Mouse (Mus musculus): ENCODE measurements around the gene Robo2. TPM values are rescaled to one million over a fixed set of nuclear protein-coding genes. Genes with fewer than 3 reads are reported as not detected.
"Not testable (repeated sequence)": the region's sequence is repeated elsewhere in the genome, so short reads cannot be mapped to it uniquely, and the experiment has no call there.

The Robo2 gene
- total and polyA plus RNA-seq, 2 experiments from 2014 or later: 45.5 to 114 TPM

DNA sequence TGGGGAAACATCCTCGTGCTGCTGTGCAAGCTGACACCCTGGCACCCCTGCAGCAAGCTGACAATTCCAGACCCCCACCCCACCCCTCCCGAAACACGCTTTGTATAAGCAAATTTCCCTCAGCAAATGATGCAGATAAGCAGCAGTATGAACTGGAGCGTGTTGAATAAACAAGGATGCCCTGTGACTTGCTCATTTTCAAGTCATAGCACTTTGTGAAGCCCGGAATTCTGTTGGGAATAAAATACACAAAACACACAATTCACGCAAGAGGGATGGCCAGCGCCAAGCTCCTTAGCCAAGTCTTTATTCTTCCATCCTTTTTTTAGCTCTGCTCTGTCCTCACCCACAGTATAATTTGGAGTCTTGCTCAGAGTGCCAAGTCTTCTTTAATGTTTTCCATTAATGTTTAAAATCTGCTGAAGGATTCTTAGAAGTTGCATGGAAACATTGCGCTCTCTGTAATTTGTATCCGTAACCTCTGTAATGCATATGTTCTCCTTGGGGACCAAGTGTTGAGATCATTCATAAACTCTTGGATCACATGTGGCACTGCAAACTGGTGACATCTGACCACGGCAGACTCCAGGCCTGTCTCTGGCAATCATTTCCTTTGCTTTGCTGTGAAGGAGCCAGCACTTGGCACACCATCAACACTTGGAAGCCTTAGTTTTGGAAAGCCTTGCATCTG lies 356.4 kb downstream of the Robo2 start:
- H3K27ac ChIP-seq (ENCODE audit: low read depth, low read length): no peak overlapping the region

DNA sequence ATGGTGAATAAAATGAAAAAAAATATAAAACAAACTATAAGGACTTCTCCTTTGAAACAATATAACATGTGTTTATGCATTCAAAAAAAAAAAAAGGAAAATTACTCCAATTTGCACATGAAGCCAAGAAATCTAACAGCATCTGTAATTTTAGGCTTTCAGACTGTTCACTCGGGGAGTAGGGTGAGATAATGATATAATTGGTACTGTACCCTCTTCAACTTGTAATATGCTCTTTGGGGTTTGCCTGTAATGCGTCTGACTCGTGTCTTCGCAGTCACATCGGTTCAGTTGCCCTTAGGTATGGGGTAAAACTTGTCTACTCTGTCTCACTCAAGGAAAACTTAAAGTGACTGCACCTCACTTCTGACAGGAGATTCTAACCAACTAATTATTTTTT lies 362.2 kb downstream of the Robo2 start:
- Histone ChIP-seq H3K4me1 (ENCODE audit: insufficient read depth) (0 out of 2 replicates have a peak, but pooled peaks cover 8% of the 10 kb centered on the region), H3K9me3 (ENCODE audit: low read length) (no peaks in the 10 kb centered on the region), H3K27ac (ENCODE audit: low read depth, low read length) (no peak overlapping the region), H3K4me3 (ENCODE audit: low read depth, low read length) (no peak overlapping the region), H3K4me2 (ENCODE audit: low read depth) (no peak overlapping the region), H3K27me3 (ENCODE audit: insufficient read depth, low read length) (no peaks in the 10 kb centered on the region), H3K36me3 (ENCODE audit: insufficient read depth) (no peaks in the 10 kb centered on the region), H3K9ac (no peak overlapping the region)
- ATAC-seq (peak; percentile 61; the same call in 1 of the 2 replicates), DNase-seq (no peak)
- no peak for TF ChIP-seq CTCF (IDR thresholded peaks at IDR 0.05; ENCODE audit: low read depth)
- 45% methylated on average over 5 of the region's 5 CpGs for WGBS

More for the DNA sequence above, 356.4 kb downstream of the Robo2 start:
- 22% methylated on average over 10 of the region's 10 CpGs for WGBS
- H3K9me3 ChIP-seq (ENCODE audit: low read length): no peaks in the 10 kb centered on the region
- H3K36me3 ChIP-seq (ENCODE audit: insufficient read depth): no peaks in the 10 kb centered on the region
- ATAC-seq: peak; percentile 85
- peak; percentile 84 for DNase-seq
- H3K27me3 ChIP-seq (ENCODE audit: insufficient read depth, low read length): no peaks in the 10 kb centered on the region
- H3K4me2 ChIP-seq (ENCODE audit: low read depth): 0 out of 2 replicates have a peak overlapping the region, but pooled peaks have one; percentile 16
- H3K4me1 ChIP-seq (ENCODE audit: insufficient read depth): 0 out of 2 replicates have a peak, but pooled peaks cover 6% of the 10 kb centered on the region
- H3K4me3 ChIP-seq (ENCODE audit: low read depth, low read length): no peak overlapping the region
- H3K9ac ChIP-seq: no peak overlapping the region
- TF ChIP-seq CTCF (IDR thresholded peaks at IDR 0.05; ENCODE audit: low read depth): no peak

- no peaks in the 10 kb centered on the region for H3K36me3 ChIP-seq (ENCODE audit: insufficient read depth)
- WGBS: 41% methylated on average over 6 of the region's 6 CpGs
- H3K27ac ChIP-seq (ENCODE audit: low read depth, low read length): peak overlapping the region; percentile 21; the same call in 1 of the 2 replicates
- no peak overlapping the region for H3K4me2 ChIP-seq (ENCODE audit: low read depth)
- no peaks in the 10 kb centered on the region for H3K9me3 ChIP-seq (ENCODE audit: low read length)
- no peaks in the 10 kb centered on the region for H3K27me3 ChIP-seq (ENCODE audit: insufficient read depth, low read length)
- no peak overlapping the region for H3K4me3 ChIP-seq (ENCODE audit: low read depth, low read length)
- ATAC-seq (peak; percentile 54), DNase-seq (peak; percentile 47)
- no peak for TF ChIP-seq CTCF (IDR thresholded peaks at IDR 0.05; ENCODE audit: low read depth)
- no peak overlapping the region for H3K9ac ChIP-seq
- H3K4me1 ChIP-seq (ENCODE audit: insufficient read depth): 0 out of 2 replicates have a peak, but pooled peaks cover 3% of the 10 kb centered on the region
Observed at GRCm38 (mm10) chr16:74048980-74049379, 362.6 kb downstream of the Robo2 start.

- ATAC-seq: no peak
- Histone ChIP-seq H3K27ac (ENCODE audit: low read depth, low read length) (no peak overlapping the region), H3K9me3 (ENCODE audit: low read length) (no peaks in the 10 kb centered on the region), H3K4me1 (ENCODE audit: insufficient read depth) (0 out of 2 replicates have a peak, but pooled peaks cover 3% of the 10 kb centered on the region), H3K36me3 (ENCODE audit: insufficient read depth) (no peaks in the 10 kb centered on the region), H3K9ac (no peak overlapping the region), H3K4me2 (ENCODE audit: low read depth) (no peak overlapping the region), H3K27me3 (ENCODE audit: insufficient read depth, low read length) (no peaks in the 10 kb centered on the region), H3K4me3 (ENCODE audit: low read depth, low read length) (no peak overlapping the region)
- WGBS: 20% methylated on average over 3 of the region's 3 CpGs
- no peak for TF ChIP-seq CTCF (IDR thresholded peaks at IDR 0.05; ENCODE audit: low read depth)
- DNase-seq: no peak
Observed at GRCm38 (mm10) chr16:74047232-74047631, 364.4 kb downstream of the Robo2 start.

- not testable (repeated sequence) for H3K4me1 ChIP-seq (ENCODE audit: insufficient read depth); H3K27me3 ChIP-seq (ENCODE audit: insufficient read depth, low read length); H3K9ac ChIP-seq; DNase-seq; H3K4me2 ChIP-seq (ENCODE audit: low read depth); H3K27ac ChIP-seq (ENCODE audit: low read depth, low read length); ATAC-seq; H3K36me3 ChIP-seq (ENCODE audit: insufficient read depth); H3K9me3 ChIP-seq (ENCODE audit: low read length); H3K4me3 ChIP-seq (ENCODE audit: low read depth, low read length)
- 56% methylated on average over 1 of the region's 2 CpGs for WGBS
Observed at GRCm38 (mm10) chr16:74040797-74041196, 370.8 kb downstream of the Robo2 start.

- Histone ChIP-seq H3K9ac (no peak overlapping the region), H3K36me3 (ENCODE audit: insufficient read depth) (no peaks in the 10 kb centered on the region), H3K27me3 (ENCODE audit: insufficient read depth, low read length) (no peaks in the 10 kb centered on the region), H3K27ac (ENCODE audit: low read depth, low read length) (no peak overlapping the region), H3K9me3 (ENCODE audit: low read length) (no peaks in the 10 kb centered on the region), H3K4me3 (ENCODE audit: low read depth, low read length) (no peak overlapping the region), H3K4me1 (ENCODE audit: insufficient read depth) (no peaks in the 10 kb centered on the region), H3K4me2 (ENCODE audit: low read depth) (no peak overlapping the region)
- no peak for TF ChIP-seq CTCF (IDR thresholded peaks at IDR 0.05; ENCODE audit: low read depth)
- DNase-seq: no peak
- no peak for ATAC-seq
- WGBS: 59% methylated on average over 4 of the region's 4 CpGs
Observed at GRCm38 (mm10) chr16:74027822-74028221, 383.8 kb downstream of the Robo2 start.

GRCm38 (mm10) chr16:74022281-74022978 lies 389.2 kb downstream of the Robo2 start:
- Histone ChIP-seq H3K9me3 (ENCODE audit: low read length) (no peaks in the 10 kb centered on the region), H3K36me3 (ENCODE audit: insufficient read depth) (no peaks in the 10 kb centered on the region), H3K4me3 (ENCODE audit: low read depth, low read length) (no peak overlapping the region), H3K4me1 (ENCODE audit: insufficient read depth) (no peaks in the 10 kb centered on the region), H3K27ac (ENCODE audit: low read depth, low read length) (no peak overlapping the region), H3K4me2 (ENCODE audit: low read depth) (no peak overlapping the region), H3K27me3 (ENCODE audit: insufficient read depth, low read length) (no peaks in the 10 kb centered on the region), H3K9ac (no peak overlapping the region)
- ATAC-seq: no peak
- DNase-seq: no peak
- TF ChIP-seq CTCF (IDR thresholded peaks at IDR 0.05; ENCODE audit: low read depth): no peak
- WGBS: 54% methylated on average over 1 of the region's 1 CpGs
